Mouse (Mus musculus) cerebellum, adult 2 months (tissue): ENCODE results near the gene Dhrs7b.
"Not testable (repeated sequence)": the region's sequence is repeated elsewhere in the genome, so short reads cannot be mapped to it uniquely, and the experiment has no call there.

Source experiments
- CTCF ChIP-seq: fragments of 200-500 bp; IDR thresholded peaks from 2 replicates; pipeline ENCODE4 v1.5.1; 2011; ENCODE audit warnings: low read depth, mild to moderate bottlenecking, control low read depth, low read length, moderate library complexity, borderline replicate concordance; ENCODE audit not compliant: insufficient read depth
- POLR2A ChIP-seq: fragments of 200-500 bp; IDR thresholded peaks from 2 replicates; pipeline ENCODE4 v1.6.1; 2011; ENCODE audit warnings: low read length, control low read depth, borderline replicate concordance; ENCODE audit not compliant: insufficient read depth

GRCm38 (mm10) chr11:60869471-60869870 is 39.0 kb downstream of the Dhrs7b start:
- TF ChIP-seq CTCF, POLR2A: not testable (repeated sequence)
